Mouse (Mus musculus) olfactory bulb, adult 2 months (tissue): ENCODE results near the gene Tspan5.

ENCODE experiments used
- CTCF ChIP-seq: fragments of 200-500 bp; IDR thresholded peaks from 2 replicates; pipeline ENCODE4 v1.5.1; 2012; ENCODE audit warnings: low read depth, mild to moderate bottlenecking, low read length, moderate library complexity; ENCODE audit not compliant: insufficient read depth
- POLR2A ChIP-seq: fragments of 200-500 bp; IDR thresholded peaks from 2 replicates; pipeline ENCODE4 v1.6.1; 2012; ENCODE audit warnings: mild to moderate bottlenecking, low read depth, low read length, moderate library complexity; ENCODE audit not compliant: insufficient read depth

- no peak for TF ChIP-seq CTCF
- TF ChIP-seq POLR2A, result no peak
Measured at GRCm38 (mm10) chr3:138787758-138788488, 45.9 kb downstream of the Tspan5 start.
